Mouse (Mus musculus): Measurements from ENCODE around the gene Nprl3. TPM values are rescaled to one million over a fixed set of nuclear protein-coding genes. Genes with fewer than 3 reads are reported as not detected.
"Not testable (repeated sequence)": the region's sequence is repeated elsewhere in the genome, so short reads cannot be mapped to it uniquely, and the experiment has no call there.

Nprl3 gene
- polyA plus RNA-seq, 1 experiment, result 81.0 TPM

DNA sequence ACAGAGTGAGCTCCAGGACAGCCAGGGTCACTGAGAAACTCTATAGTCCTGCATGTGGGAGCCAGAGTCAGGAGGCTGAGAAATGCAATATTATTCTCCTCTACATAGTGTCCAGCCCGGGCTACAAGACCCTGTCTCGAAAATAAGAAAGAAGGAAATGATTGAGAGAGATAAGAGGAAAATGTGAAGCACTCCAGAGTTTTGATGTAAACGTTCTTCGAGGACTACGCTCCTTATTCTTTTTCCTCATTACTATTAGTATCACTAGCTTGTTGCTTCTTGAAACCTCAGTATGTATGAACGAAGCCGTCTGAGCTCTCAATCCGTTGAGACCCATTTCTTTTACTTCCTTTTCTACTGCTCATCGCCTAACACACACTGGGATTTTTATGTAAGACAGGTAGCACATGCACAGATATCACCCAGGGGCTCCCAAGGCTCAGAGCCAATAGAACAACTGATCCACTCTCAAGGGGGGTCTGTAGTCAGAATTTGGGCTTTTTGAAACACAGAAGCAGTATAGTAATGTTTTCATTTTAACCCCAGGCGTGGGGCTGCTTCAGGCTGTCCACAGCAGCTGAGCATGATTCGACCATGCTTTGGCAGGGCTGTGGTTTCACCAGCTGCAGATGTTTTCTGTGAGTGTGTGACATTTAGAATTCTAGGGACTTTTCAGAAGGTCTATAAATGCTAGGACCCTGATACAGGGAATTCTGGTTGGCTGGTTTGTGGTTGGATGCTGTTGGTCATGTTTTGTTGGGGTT, 65.4 kb downstream of the Nprl3 start:
- TF ChIP-seq CTCF (IDR thresholded peaks at IDR 0.05; ENCODE audit: borderline replicate concordance, insufficient read depth, low read depth, low read length), result no peak
- TF ChIP-seq POLR2A (IDR thresholded peaks at IDR 0.05; ENCODE audit: borderline replicate concordance, insufficient read depth, low read length), result no peak
- Histone ChIP-seq H3K27me3 (ENCODE audit: control insufficient read depth, insufficient read depth, low read length) (no peaks in the 10 kb centered on the region), H3K4me3 (replicated peaks; ENCODE audit: insufficient read depth, low read depth, low read length) (no peak overlapping the region), H3K4me1 (ENCODE audit: control insufficient read depth, insufficient read depth, low read length) (no peaks in the 10 kb centered on the region), H3K27ac (ENCODE audit: insufficient read depth, low read length) (no peak overlapping the region)
- no peak for DNase-seq
- WGBS, result 76% methylated on average over 11 of the region's 11 CpGs

DNA sequence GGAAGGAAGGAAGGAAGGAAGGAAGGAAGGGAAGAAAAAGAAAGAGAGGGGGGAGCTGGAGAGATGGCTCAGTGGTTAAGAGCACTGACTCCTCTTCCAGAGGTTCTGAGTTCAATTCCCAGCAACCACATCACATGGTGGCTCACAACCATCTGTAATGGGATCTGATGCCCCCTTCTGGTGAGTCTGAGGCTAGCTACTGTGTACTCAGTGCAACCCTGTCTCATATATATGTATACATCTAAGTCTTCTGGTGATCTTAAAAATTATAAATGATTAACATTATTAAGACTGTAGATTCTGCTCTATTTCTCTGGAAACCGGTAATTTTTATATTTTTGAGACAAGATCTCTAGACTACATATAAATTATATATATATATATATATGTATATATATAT, 66.5 kb downstream of the Nprl3 start:
- H3K4me1 ChIP-seq (ENCODE audit: control insufficient read depth, insufficient read depth, low read length); H3K27me3 ChIP-seq (ENCODE audit: control insufficient read depth, insufficient read depth, low read length); H3K27ac ChIP-seq (ENCODE audit: insufficient read depth, low read length); H3K4me3 ChIP-seq (replicated peaks; ENCODE audit: insufficient read depth, low read depth, low read length); DNase-seq: not testable (repeated sequence)
- 69% methylated on average over 1 of the region's 1 CpGs for whole genome bisulfite sequencing

DNA sequence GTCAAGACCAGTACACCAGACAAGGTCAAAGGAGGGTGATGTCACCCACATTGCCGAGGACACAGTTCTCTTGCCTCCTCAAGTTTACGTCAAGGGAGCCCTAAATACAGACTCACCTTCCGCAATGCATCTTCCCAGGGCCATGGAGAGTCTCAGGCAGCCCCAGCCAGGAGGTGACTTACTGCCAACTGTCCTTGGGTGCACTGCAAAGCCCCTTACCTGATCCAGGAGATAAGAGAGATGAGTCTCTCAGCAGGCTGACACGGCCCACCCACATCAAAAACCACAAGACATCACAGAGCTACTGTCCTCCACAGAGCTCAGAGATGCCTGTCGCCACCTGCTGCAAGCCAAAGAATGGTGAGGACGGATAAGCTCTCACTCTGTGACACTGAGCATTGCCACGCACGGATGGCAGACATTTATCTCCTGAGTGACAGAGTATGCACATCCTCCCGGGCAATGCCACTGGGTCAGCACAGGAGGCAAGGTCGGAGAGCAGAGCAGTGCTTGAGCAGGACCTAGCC, 67.4 kb downstream of the Nprl3 start, which contains the start of gene Il9r:
Il9r (minus strand) TSS at position 205 of the 527 bp plus-strand sequence.
- H3K27ac ChIP-seq (ENCODE audit: insufficient read depth, low read length), result no peak within 1 kb of the TSS
- 72% methylated on average over 10 of the region's 10 CpGs for whole genome bisulfite sequencing
- DNase-seq, result no peak
- H3K27me3 ChIP-seq (ENCODE audit: control insufficient read depth, insufficient read depth, low read length), result no peaks in the 10 kb centered on the region
- TF ChIP-seq CTCF (IDR thresholded peaks at IDR 0.05; ENCODE audit: borderline replicate concordance, insufficient read depth, low read depth, low read length), result no peak
- TF ChIP-seq POLR2A (IDR thresholded peaks at IDR 0.05; ENCODE audit: borderline replicate concordance, insufficient read depth, low read length), result no peak
- no peak within 1 kb of the TSS for H3K4me3 ChIP-seq (replicated peaks; ENCODE audit: insufficient read depth, low read depth, low read length)
- H3K4me1 ChIP-seq (ENCODE audit: control insufficient read depth, insufficient read depth, low read length), result no peaks in the 10 kb centered on the region

DNA sequence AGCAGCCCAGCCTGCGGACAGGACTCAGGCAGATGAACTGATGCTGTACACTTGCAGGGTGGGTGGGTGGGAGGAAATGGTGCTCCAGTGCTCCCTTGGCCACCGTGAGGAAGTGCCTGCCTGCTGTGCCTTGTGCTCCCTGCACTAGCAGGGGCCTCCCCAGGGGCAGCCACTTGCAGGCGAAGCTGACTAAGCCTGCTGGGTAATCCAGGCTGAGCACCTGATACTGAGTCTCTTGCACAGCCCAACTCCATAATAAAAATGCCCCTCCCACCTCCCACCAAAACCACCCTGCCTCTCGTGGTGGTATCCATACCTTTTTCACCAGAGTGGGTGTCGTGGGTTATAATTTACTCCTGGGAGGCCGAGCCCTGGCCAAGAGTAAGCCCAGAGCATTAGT, 68.3 kb downstream of the Nprl3 start:
- no peak for DNase-seq
- WGBS, result 51% methylated on average over 6 of the region's 6 CpGs
- no peak overlapping the region for H3K27ac ChIP-seq (ENCODE audit: insufficient read depth, low read length)
- no peaks in the 10 kb centered on the region for H3K4me1 ChIP-seq (ENCODE audit: control insufficient read depth, insufficient read depth, low read length)
- H3K27me3 ChIP-seq (ENCODE audit: control insufficient read depth, insufficient read depth, low read length), result no peaks in the 10 kb centered on the region
- no peak overlapping the region for H3K4me3 ChIP-seq (replicated peaks; ENCODE audit: insufficient read depth, low read depth, low read length)
- TF ChIP-seq POLR2A (IDR thresholded peaks at IDR 0.05; ENCODE audit: borderline replicate concordance, insufficient read depth, low read length) (no peak), CTCF (IDR thresholded peaks at IDR 0.05; ENCODE audit: borderline replicate concordance, insufficient read depth, low read depth, low read length) (no peak)

DNA sequence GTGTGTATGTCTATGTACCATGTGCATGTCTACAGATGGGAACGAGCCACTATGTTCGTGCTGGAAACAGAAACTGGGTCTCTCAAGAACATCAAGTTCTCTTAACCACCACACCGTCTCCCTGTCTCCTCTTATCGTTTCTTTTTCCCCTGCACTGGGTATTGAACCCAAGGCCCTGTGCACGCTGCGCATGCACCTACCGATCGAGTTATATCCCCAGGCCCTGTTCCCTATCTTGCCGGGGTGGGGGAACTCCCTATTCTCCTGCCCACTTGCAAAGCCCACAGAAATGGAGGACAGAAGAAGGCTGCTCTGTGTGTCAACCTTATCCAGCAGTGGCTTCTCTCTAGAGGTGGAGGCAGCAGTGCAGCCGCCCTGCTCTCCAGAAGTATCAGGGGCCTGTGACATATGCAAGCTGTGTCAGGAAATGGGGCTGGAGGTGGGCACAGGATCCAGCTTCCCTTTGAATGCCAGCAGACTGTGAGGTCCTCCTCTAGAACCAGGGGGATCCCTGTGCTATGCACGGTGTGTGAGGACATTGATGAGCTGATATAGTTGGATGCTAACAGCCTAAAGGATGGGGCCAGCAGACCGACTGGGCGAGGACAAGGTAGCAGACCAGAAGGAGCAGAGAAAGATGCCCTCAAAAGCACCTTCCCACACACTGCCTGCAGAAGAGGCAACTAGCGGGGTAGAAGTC, 69.1 kb downstream of the Nprl3 start:
- H3K27ac ChIP-seq (ENCODE audit: insufficient read depth, low read length), result no peak overlapping the region
- TF ChIP-seq POLR2A (IDR thresholded peaks at IDR 0.05; ENCODE audit: borderline replicate concordance, insufficient read depth, low read length) (no peak), CTCF (IDR thresholded peaks at IDR 0.05; ENCODE audit: borderline replicate concordance, insufficient read depth, low read depth, low read length) (no peak)
- no peaks in the 10 kb centered on the region for H3K27me3 ChIP-seq (ENCODE audit: control insufficient read depth, insufficient read depth, low read length)
- WGBS, result 77% methylated on average over 14 of the region's 14 CpGs
- no peaks in the 10 kb centered on the region for H3K4me1 ChIP-seq (ENCODE audit: control insufficient read depth, insufficient read depth, low read length)
- no peak for DNase-seq
- no peak overlapping the region for H3K4me3 ChIP-seq (replicated peaks; ENCODE audit: insufficient read depth, low read depth, low read length)

DNA sequence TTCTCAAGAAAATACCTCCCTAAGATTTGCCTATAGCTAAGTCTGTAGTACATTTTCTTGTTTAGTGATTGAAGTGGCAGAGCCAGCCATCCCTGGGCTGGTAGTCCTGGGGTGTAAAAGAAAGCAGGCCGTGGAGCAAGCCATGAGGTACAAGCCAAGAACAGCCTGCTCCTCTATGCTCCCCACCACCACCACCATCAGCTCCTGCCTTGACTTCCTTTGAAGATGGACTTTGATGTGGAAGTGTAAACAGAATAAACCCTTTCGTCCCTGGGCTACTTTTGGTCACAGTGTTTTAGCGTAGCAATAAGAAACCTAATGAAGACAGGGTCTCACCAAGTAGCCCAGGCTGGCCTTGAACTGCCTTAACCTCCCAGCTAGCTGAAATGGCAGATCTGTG, 69.7 kb downstream of the Nprl3 start:
- Histone ChIP-seq H3K4me1 (ENCODE audit: control insufficient read depth, insufficient read depth, low read length) (peaks cover under 1% of the 10 kb centered on the region), H3K27ac (ENCODE audit: insufficient read depth, low read length) (no peak overlapping the region), H3K4me3 (replicated peaks; ENCODE audit: insufficient read depth, low read depth, low read length) (no peak overlapping the region), H3K27me3 (ENCODE audit: control insufficient read depth, insufficient read depth, low read length) (no peaks in the 10 kb centered on the region)
- WGBS, result 71% methylated on average over 3 of the region's 3 CpGs
- TF ChIP-seq CTCF (IDR thresholded peaks at IDR 0.05; ENCODE audit: borderline replicate concordance, insufficient read depth, low read depth, low read length) (no peak), POLR2A (IDR thresholded peaks at IDR 0.05; ENCODE audit: borderline replicate concordance, insufficient read depth, low read length) (no peak)
- no peak for DNase-seq

DNA sequence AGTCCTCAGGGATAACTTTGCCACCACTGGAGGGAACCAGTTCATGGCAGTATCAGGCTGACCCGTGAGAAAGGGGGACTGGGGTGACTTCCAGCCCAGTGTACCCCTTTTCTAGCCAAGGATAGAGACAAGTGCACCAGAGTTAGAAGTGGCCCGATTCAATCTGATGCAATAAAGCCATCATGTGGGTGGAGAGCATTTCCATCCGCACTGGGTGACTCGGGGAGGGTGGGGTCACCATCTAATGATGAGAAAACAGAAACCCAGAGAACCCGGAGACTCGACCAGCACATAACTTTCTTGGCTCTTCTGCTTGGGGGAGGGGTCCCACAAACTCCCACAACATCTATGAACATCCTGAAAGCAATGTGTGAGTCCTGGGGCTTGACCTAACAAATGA, 70.8 kb downstream of the Nprl3 start:
- peaks cover 6% of the 10 kb centered on the region for H3K4me1 ChIP-seq (ENCODE audit: control insufficient read depth, insufficient read depth, low read length)
- no peak for DNase-seq
- H3K4me3 ChIP-seq (replicated peaks; ENCODE audit: insufficient read depth, low read depth, low read length), result no peak overlapping the region
- 69% methylated on average over 6 of the region's 6 CpGs for WGBS
- H3K27me3 ChIP-seq (ENCODE audit: control insufficient read depth, insufficient read depth, low read length), result no peaks in the 10 kb centered on the region
- TF ChIP-seq POLR2A (IDR thresholded peaks at IDR 0.05; ENCODE audit: borderline replicate concordance, insufficient read depth, low read length), result no peak
- no peak for TF ChIP-seq CTCF (IDR thresholded peaks at IDR 0.05; ENCODE audit: borderline replicate concordance, insufficient read depth, low read depth, low read length)
- H3K27ac ChIP-seq (ENCODE audit: insufficient read depth, low read length), result no peak overlapping the region

Measured in cerebellum, adult 2 months (tissue).